Mouse (Mus musculus): Measurements from ENCODE around the gene Ell2.

The Ell2 gene

DNA sequence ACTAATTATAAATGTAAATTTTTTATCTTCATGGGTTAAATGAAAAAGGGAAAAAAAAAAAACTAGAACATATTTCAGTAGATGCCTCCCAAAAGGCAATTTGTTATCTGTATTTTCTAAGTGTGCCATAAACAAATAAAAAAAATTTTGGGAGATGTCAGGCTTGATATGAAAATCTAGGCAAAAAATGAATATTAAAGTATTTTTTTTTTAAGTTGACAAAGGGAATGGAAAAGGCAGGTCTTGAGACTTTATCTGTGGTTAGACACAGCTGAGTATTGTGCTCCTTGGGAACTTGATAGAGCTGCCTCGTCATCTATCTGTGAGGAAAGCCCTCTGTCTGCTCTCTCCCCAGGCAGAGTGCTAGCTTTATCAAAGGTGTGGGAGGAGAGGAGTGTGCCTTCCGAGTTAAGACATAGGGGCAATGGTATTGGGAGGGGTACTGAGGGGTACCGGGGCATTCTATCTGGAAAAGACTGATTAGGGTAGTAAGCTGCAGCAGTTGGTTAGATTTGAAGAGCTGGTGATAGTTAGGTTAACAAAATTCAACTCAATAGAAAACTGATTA is 27.1 kb downstream of the Ell2 start:
- DNase-seq: no peak

GRCm38 (mm10) chr13:75734231-75734630 is 27.7 kb downstream of the Ell2 start:
- DNase-seq: no peak

- no peak for DNase-seq
These were observed 29.0 kb downstream of the Ell2 start for GRCm38 (mm10) chr13:75735606-75736005.

DNA sequence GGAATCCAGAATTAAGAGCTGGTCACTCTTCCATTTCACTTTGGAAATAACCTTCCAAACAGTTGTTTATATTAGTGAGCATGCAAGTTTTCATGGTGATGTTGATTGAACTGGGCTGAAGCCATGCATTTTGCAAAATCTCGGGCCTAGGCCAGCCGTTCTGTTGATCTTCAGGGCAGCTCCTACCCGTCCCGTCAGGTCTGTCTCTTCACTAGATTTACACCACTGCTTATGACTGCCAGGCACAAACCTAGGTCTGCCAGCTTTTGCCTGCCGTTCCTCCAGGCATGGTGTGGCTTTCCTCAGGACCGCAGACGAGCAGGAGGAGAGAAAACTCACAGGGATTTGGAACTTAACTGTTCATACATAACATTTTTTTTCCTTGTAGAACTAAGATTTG is 31.4 kb downstream of the Ell2 start:
- peak in 1 of 2 experiments; percentile 4 for DNase-seq

GRCm38 (mm10) chr13:75738536-75738935 is 32.0 kb downstream of the Ell2 start:
- DNase-seq: no peak

GRCm38 (mm10) chr13:75738957-75739356 is 32.4 kb downstream of the Ell2 start:
- DNase-seq: no peak

- no peak for DNase-seq
These were observed 33.5 kb downstream of the Ell2 start for GRCm38 (mm10) chr13:75740018-75740417.

- no peak for DNase-seq
These were observed 34.6 kb downstream of the Ell2 start for GRCm38 (mm10) chr13:75741119-75741518.

DNA sequence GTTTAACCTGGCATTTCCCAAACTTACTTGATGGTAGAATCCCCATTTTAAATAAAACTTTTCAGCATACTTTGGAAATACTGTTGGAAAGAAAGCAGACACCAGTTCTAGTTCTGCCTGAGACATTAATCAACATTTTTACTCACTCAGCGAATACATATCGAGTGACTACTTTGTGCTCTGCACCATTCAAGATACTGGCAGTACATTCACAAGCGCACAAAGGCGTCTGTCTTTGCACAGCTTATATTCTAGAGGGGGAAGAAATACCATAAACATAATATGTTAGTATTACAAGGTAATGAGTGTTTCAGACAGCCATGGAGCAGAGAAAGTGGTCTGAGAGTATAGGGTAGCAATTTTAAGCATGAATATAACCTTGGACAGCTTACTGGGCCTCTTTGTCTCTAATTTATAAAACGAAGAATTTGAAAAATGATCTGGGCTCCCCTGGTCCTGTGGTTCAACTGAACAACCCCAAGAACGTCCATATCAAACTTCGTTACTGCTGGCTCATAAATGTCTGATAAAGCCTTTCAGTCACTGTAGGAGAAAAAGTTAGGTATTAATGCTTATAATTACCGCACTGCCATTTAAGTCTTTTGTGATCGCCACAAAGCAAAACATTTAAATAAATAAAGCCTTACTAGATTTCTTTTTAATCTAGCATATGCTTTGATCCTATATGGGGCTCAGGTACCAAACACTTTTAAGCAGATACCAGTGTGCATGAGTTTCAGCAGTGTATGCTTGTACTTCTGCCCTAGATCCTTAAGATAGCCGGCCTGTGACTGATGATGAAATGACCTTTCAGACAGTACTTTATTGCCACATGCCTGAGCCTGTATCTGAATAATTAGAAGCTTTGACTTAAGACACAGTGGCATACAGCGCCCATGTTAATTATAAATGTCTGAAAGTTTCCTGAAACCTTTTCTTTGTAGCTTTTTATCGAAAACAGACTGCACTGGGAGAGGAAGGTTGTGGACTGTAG is 35.5 kb downstream of the Ell2 start:
- DNase-seq: no peak

GRCm38 (mm10) chr13:75742970-75743369 is 36.4 kb downstream of the Ell2 start:
- DNase-seq: no peak

- DNase-seq: no peak
These were observed 37.5 kb downstream of the Ell2 start for GRCm38 (mm10) chr13:75744065-75744464.

DNA sequence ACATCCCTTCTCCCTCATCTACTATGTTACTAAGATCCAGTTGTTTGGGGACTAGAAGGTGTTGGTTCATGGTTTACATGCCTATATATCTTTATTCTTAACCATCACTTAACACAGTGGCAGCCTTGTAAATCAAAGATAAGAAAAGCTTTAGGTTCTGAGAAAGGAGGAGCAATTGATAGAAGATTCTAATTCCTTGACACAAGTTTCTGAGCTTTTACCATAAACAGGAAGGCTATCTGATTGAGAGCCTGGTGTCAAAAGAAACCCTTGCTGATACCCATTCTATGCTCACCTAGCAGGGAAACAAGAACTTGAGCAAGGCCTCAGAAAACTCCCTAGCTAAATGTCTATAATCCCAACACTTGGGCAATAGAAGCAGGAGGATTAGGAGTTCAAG is 38.8 kb downstream of the Ell2 start:
- no peak for DNase-seq

DNA sequence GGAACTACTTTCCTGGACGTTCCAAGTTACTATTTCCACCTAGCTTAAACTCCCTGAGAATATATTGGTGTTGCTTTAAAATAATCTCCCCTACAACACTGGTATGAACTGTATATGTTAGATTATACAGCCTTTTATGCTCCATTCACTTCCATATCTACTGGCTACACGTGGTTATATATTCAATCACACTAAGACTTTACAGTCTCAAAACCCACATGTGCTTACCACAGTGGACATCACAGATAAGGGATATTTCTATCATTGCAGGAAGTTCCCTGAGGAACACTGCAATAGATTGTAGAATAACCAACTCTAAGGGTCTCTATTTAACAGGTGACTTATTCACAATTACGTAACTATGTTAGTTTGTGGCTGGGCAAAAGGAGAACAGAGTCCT is 40.7 kb downstream of the Ell2 start:
- no peak for DNase-seq

GRCm38 (mm10) chr13:75748685-75749084 is 42.1 kb downstream of the Ell2 start:
- DNase-seq: no peak

- DNase-seq: no peak
These were observed 44.2 kb downstream of the Ell2 start for GRCm38 (mm10) chr13:75750785-75751184.

GRCm38 (mm10) chr13:75752216-75752938 is 45.8 kb downstream of the Ell2 start:
- peak; percentile 77 to 84 for DNase-seq

- no peak for DNase-seq
These were observed 47.8 kb downstream of the Ell2 start for GRCm38 (mm10) chr13:75754398-75754797.

DNA sequence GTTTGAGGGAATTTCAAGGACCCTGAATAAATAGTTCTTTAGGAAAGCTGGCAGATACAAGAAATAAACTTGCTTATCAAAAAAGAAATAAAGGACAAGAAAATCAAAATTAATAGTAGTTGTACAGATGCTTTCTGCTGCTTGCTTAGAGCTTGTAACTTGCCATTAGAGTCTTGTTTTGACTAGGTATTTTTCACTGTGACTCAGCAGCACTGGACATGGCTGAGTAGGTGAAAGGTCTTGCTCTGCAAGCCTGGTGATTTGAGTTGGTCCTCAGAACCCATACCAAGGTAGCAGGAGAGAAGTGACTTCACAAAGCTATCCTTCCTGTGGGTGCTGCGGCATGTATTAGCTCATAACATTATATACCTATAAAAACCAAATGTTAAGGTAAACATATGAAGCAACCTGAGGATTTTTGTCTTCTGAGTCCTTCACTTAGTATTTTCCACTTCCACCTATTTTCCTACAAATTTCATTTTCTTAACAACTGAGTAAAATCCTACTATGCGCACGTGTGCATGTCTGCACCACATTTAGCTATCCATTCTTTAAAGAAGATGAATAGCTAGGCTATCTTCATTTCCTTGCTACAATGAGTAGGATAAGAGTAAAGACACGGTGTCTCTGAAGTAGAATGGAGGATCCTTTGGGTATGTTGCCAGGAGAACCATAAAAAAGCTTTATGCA is 54.4 kb downstream of the Ell2 start:
- DNase-seq: no peak

- DNase-seq: no peak
These were observed 56.2 kb downstream of the Ell2 start for GRCm38 (mm10) chr13:75762759-75763158.

- no peak for DNase-seq
These were observed 56.7 kb downstream of the Ell2 start for GRCm38 (mm10) chr13:75763280-75763679.

DNA sequence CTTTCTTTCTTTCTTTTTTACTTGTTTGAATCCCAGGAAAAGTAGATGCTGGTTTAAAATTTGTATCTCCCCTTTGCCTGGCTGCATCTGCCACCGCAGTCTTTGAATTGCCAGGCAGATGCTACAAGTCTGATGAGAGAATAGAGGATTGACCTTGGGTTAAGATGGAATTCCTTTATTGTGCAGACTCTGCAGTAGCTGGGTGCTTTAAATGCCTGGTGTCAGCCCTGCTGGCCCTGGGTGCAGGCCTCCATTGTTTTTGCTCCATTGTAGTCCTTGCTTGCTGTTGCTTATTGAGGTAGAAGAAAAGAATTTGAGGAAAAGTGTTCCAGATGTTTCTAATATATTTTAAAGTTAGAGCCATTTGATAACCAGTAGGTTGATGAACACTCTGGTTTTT is 59.2 kb downstream of the Ell2 start:
- DNase-seq: no peak

DNA sequence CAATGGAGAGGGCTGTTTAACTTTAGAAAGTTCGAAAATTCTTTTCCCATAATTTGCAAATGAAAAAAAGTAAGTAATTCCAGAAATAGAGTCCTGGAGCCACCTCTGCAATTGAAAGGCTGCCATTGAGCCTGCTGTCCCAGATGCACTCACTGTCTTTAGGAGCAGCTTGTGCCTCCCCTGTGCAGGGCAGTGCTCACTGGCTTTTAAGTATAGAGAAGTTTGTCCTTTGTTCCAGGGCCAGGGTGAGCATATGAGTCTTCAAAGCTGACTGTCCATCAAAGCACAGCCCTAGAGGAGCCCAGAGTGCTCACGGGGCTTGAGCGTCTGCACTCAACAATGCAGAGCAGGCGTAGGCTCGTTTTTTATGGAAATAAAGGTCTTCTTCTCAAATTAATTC is 59.7 kb downstream of the Ell2 start:
- DNase-seq: no peak

- DNase-seq: no peak
These were observed 60.4 kb downstream of the Ell2 start for GRCm38 (mm10) chr13:75766967-75767366.
